Mouse (Mus musculus) midbrain, embryonic 16.5 days (tissue): ENCODE measurements at regions not wholly inside any gene's neighbourhood (a gene's known extent, or its start where the extent isn't known, plus 50 kb on each side); places are given as distances from the start of the nearest gene placed in this dataset.
"Not testable (repeated sequence)": the region's sequence is repeated elsewhere in the genome, so short reads cannot be mapped to it uniquely, and the experiment has no call there.

Source experiments
- ATAC-seq: fragments of 200-750 bp; cut with Nextera tagmentation; 2 replicates; pipeline ENCODE4 v1.8.0; 2017; ENCODE audit warnings: moderate TSS enrichment
- H3K27ac ChIP-seq: fragments of 300-500 bp; sonication (generic); 2 replicates; pipeline ENCODE4 v1.5.1; 2014; ENCODE audit warnings: mild to moderate bottlenecking, low read length, mixed read lengths
- H3K27me3 ChIP-seq: fragments of 300-500 bp; sonication (generic); 2 replicates; pipeline ENCODE4 v1.6.1; 2014; ENCODE audit warnings: low read depth, low read length, mixed read lengths; ENCODE audit not compliant: control insufficient read depth, insufficient read depth
- H3K36me3 ChIP-seq: fragments of 300-500 bp; sonication (generic); 2 replicates; pipeline ENCODE4 v1.6.1; 2014; ENCODE audit warnings: mild to moderate bottlenecking, low read length, moderate library complexity, mixed read lengths; ENCODE audit not compliant: control insufficient read depth, insufficient read depth
- H3K4me1 ChIP-seq: fragments of 300-500 bp; sonication (generic); 2 replicates; pipeline ENCODE4 v1.6.1; 2014; ENCODE audit warnings: mild to moderate bottlenecking, low read length, mixed read lengths; ENCODE audit not compliant: control insufficient read depth, insufficient read depth
- H3K4me2 ChIP-seq: fragments of 300-500 bp; sonication (generic); 2 replicates; pipeline ENCODE4 v1.6.1; 2014; ENCODE audit warnings: mild to moderate bottlenecking, low read length, mixed read lengths
- H3K4me3 ChIP-seq: fragments of 300-500 bp; sonication (generic); 2 replicates; pipeline ENCODE4 v1.5.1; 2014; ENCODE audit warnings: low read depth, mild to moderate bottlenecking, low read length, moderate library complexity, mixed read lengths
- H3K9ac ChIP-seq: fragments of 300-500 bp; sonication (generic); 2 replicates; pipeline ENCODE4 v1.6.1; 2014; ENCODE audit warnings: low read depth, low read length, mixed read lengths
- H3K9me3 ChIP-seq: fragments of 300-500 bp; sonication (generic); replicated peaks from 2 replicates; pipeline ENCODE4 v1.6.1; 2014; ENCODE audit warnings: mild to moderate bottlenecking, low read length, mixed read lengths; ENCODE audit not compliant: control insufficient read depth, poor library complexity, severe bottlenecking
- WGBS: fragments of 180-500 bp; shearing (Covaris S2); extraction: QIAGEN DNeasy Blood & Tissue Kit; methylation state at CpG from one replicate; pipeline ENCODE4 v1.1.7; 2014; 5-methylcytosine and 5-hydroxymethylcytosine counted together

GRCm38 (mm10) chr8:26645375-26645774 is 331.8 kb upstream of the Zfp703 start:
- H3K9me3 ChIP-seq, H3K4me3 ChIP-seq, H3K36me3 ChIP-seq, H3K4me2 ChIP-seq, H3K4me1 ChIP-seq, H3K27ac ChIP-seq, H3K27me3 ChIP-seq, ATAC-seq, H3K9ac ChIP-seq: not testable (repeated sequence)
- 64% methylated on average over 7 of the region's 7 CpGs for WGBS

DNA sequence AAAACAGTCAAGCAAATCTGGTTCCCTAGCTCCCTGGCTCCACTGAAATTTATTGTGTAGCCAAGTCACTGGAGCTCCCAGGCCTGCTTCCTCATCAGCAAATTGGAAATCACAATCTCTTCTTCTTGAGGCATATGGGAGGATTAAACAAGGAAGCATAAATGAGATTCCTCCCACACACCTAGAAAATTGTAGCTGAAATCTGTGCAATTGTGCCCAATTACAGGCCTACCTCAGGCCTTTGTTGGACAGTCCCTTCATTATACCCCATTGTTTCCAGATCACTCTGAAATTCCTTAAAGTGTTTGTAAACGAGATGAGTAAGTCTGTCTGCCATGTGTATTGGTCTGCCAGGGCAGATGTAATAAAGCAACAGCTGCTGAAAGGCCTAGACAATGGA is 326.8 kb upstream of the Zfp703 start:
- H3K9ac ChIP-seq = no peak overlapping the region
- no peaks in the 10 kb centered on the region for H3K9me3 ChIP-seq
- no peaks in the 10 kb centered on the region for H3K36me3 ChIP-seq
- no peaks in the 10 kb centered on the region for H3K27me3 ChIP-seq
- 53% methylated on average over 1 of the region's 1 CpGs for WGBS
- H3K27ac ChIP-seq = no peak overlapping the region
- H3K4me1 ChIP-seq = no peaks in the 10 kb centered on the region
- H3K4me3 ChIP-seq = no peak overlapping the region
- no peak overlapping the region for H3K4me2 ChIP-seq
- no peak for ATAC-seq

DNA sequence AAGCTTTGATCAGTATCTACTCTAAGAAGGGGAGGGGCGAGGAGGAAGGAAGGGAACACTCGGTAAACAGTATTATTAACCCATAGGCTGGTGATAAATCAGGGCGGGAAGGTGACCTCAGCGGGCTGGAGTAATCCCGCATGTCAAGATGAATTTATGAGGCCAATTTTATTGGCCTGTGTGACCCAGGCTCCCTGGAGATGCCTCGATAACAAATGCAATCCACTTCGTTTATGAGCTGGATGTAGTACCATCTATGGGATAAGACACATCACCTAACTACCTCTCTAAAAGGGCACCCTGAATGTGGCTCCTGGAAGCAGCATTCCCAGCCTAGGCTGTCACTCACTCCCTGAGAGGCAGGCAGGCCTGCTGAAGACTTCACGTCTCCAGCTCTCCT is 321.2 kb upstream of the Zfp703 start:
- Histone ChIP-seq H3K9ac (no peak overlapping the region), H3K36me3 (no peaks in the 10 kb centered on the region), H3K4me3 (no peak overlapping the region), H3K27me3 (no peaks in the 10 kb centered on the region), H3K4me2 (no peak overlapping the region), H3K27ac (no peak overlapping the region), H3K4me1 (no peaks in the 10 kb centered on the region), H3K9me3 (no peaks in the 10 kb centered on the region)
- no peak for ATAC-seq
- 73% methylated on average over 8 of the region's 8 CpGs for WGBS

DNA sequence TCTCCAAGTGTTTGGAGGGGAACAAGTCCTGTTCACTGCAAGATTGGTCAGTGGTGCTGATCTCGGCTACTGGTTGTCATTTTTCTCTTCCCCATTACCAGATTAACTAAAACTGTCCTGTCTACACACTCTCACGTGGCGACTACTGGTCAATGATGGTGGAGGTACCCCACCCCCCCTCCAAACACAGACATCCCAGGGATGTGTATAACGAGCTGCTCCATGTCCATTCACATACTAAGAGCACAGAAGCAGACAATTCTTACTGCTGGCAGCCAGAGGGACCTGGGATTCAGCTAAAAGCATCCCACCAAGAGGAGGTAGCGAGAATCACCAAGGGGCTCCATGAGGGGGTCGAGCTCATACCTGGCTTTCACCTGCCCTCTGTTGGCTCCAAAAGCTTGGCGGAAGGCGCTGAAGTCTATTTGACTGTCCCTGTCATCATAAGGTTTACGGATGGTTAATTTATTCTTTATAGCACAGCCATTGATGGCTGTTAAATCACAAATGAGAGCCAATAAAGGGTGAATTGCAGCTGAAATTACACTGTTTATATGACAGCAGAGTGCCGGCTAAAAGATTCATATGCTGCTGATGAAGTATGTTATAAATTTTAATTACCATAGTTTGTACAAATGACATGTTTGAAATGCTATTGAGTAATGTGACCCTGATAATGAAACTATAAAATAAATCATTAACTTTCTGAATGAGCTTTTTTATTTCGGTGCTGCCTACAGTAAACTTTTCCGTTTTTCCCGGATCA is 320.6 kb upstream of the Zfp703 start:
- no peaks in the 10 kb centered on the region for H3K27me3 ChIP-seq
- H3K9ac ChIP-seq = no peak overlapping the region
- no peak overlapping the region for H3K27ac ChIP-seq
- H3K9me3 ChIP-seq = no peaks in the 10 kb centered on the region
- H3K36me3 ChIP-seq = no peaks in the 10 kb centered on the region
- no peak overlapping the region for H3K4me3 ChIP-seq
- H3K4me1 ChIP-seq = no peaks in the 10 kb centered on the region
- 83% methylated on average over 13 of the region's 13 CpGs for WGBS
- H3K4me2 ChIP-seq = no peak overlapping the region
- no peak for ATAC-seq

DNA sequence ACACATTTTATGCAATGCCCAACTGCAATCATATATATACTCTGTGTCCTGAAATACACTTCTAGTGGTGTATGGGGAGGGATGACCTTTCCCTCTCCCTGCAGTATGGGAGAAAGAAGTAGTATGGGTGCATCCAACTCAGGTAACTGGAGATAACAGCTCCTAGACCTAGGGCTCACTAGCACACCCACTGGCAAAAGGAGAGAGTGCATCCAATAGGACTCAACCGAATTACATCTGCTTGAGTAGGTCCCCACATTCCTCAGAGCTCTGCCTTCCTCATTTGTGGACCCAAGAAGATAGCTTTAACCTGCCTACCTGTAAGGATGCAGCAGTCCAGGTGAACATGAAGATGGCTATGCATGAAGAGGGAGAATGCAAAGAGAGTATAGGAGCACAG is 317.7 kb upstream of the Zfp703 start:
- Histone ChIP-seq H3K4me3 (no peak overlapping the region), H3K36me3 (no peaks in the 10 kb centered on the region), H3K4me2 (no peak overlapping the region), H3K27ac (no peak overlapping the region), H3K4me1 (no peaks in the 10 kb centered on the region), H3K27me3 (no peaks in the 10 kb centered on the region), H3K9ac (no peak overlapping the region), H3K9me3 (no peaks in the 10 kb centered on the region)
- 21% methylated on average over 1 of the region's 1 CpGs for WGBS
- no peak for ATAC-seq

- H3K27me3 ChIP-seq = no peaks in the 10 kb centered on the region
- no peak for ATAC-seq
- 96% methylated on average over 3 of the region's 3 CpGs for WGBS
- H3K36me3 ChIP-seq = no peaks in the 10 kb centered on the region
- no peak overlapping the region for H3K4me2 ChIP-seq
- H3K27ac ChIP-seq = no peak overlapping the region
- H3K4me3 ChIP-seq = no peak overlapping the region
- no peaks in the 10 kb centered on the region for H3K4me1 ChIP-seq
- no peak overlapping the region for H3K9ac ChIP-seq
- H3K9me3 ChIP-seq = no peaks in the 10 kb centered on the region
Observed at GRCm38 (mm10) chr8:26669541-26669940, 307.6 kb upstream of the Zfp703 start.

GRCm38 (mm10) chr8:26672486-26673395 is 304.4 kb upstream of the Zfp703 start:
- H3K9me3 ChIP-seq = no peaks in the 10 kb centered on the region
- no peaks in the 10 kb centered on the region for H3K4me1 ChIP-seq
- H3K4me3 ChIP-seq = no peak overlapping the region
- H3K27ac ChIP-seq = no peak overlapping the region
- WGBS = 46% methylated on average over 9 of the region's 9 CpGs
- H3K27me3 ChIP-seq = no peaks in the 10 kb centered on the region
- no peak overlapping the region for H3K9ac ChIP-seq
- H3K36me3 ChIP-seq = no peaks in the 10 kb centered on the region
- H3K4me2 ChIP-seq = no peak overlapping the region
- ATAC-seq = no peak

DNA sequence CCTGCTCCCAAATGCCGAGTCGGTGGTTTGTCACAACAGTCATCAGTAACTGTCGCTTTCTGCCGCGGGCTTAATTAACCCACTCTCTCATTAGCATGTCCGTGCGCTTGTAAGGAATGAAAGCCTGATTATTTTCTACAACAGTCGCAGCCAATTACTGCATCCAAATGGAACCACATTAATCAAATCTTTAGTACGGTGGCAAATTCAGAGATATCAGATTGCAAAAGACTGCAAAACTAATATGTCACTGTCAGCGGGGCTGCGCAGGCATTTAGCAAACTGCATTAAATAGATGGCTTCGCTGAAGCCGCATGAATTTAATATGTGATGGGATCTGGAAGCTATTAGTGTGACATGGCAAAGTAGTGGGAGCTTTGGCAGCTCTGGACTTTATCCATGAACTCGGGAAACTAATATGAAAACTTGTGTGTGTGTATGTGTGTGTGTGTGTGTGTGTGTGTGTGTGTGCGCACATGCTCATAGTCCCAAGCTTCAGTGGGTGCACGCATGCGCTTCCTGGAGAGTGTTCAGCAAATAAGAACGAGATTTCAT is 299.5 kb upstream of the Zfp703 start:
- Histone ChIP-seq H3K9me3 (no peaks in the 10 kb centered on the region), H3K27me3 (no peaks in the 10 kb centered on the region), H3K4me1 (no peaks in the 10 kb centered on the region), H3K27ac (no peak overlapping the region), H3K4me3 (no peak overlapping the region), H3K36me3 (no peaks in the 10 kb centered on the region), H3K9ac (no peak overlapping the region), H3K4me2 (peak overlapping the region; percentile 17; the same call in 1 of the 2 replicates)
- 56% methylated on average over 18 of the region's 18 CpGs for WGBS
- ATAC-seq = no peak

- Histone ChIP-seq H3K4me2 (no peak overlapping the region), H3K4me3 (no peak overlapping the region), H3K27ac (no peak overlapping the region), H3K9me3 (no peaks in the 10 kb centered on the region), H3K9ac (no peak overlapping the region), H3K4me1 (no peaks in the 10 kb centered on the region), H3K27me3 (no peaks in the 10 kb centered on the region), H3K36me3 (no peaks in the 10 kb centered on the region)
- WGBS = 86% methylated on average over 11 of the region's 11 CpGs
- no peak for ATAC-seq
Observed at GRCm38 (mm10) chr8:26680891-26681381, 296.2 kb upstream of the Zfp703 start.
